Mouse (Mus musculus) G1E-ER4 (cell line): ENCODE data around the gene Fmo4. TPM values are rescaled to one million over a fixed set of nuclear protein-coding genes. Genes with fewer than 3 reads are reported as not detected.

ENCODE experiments used
- GATA1 ChIP-seq: IDR thresholded peaks from one replicate; pipeline ENCODE4 v1.8.0; 2012; ENCODE audit warnings: low read length, inconsistent platforms
- polyA plus RNA-seq: library from polyadenylated mRNA; stranded (reverse); fragments of >175 nt; gene quantifications from 2 replicates; pipeline ENCODE4 v1.2.3, GENCODE M21; 2012

Gene Fmo4
- polyA plus RNA-seq, 1 experiment = not detected

DNA sequence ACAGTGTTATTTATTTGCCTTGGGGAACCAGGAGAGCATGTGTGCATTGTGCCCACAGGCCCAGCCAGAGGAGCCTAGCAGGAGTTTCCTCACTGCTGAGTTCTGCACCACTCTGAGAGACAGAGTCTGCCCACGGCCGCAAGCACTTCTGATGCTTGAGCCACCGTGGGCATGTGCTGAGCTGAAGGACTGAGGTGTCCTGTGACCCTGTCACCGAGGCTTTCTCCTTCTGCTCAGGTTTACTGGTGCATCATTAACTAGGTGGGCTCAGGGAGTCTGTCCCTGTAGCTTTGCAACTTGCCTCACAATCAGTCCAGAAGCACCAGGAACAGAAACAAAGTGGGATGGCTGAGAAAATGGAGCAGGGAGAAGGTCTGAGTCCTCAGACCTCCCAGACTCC is 1.2 kb upstream of the Fmo4 start:
- TF ChIP-seq GATA1 = no peak

DNA sequence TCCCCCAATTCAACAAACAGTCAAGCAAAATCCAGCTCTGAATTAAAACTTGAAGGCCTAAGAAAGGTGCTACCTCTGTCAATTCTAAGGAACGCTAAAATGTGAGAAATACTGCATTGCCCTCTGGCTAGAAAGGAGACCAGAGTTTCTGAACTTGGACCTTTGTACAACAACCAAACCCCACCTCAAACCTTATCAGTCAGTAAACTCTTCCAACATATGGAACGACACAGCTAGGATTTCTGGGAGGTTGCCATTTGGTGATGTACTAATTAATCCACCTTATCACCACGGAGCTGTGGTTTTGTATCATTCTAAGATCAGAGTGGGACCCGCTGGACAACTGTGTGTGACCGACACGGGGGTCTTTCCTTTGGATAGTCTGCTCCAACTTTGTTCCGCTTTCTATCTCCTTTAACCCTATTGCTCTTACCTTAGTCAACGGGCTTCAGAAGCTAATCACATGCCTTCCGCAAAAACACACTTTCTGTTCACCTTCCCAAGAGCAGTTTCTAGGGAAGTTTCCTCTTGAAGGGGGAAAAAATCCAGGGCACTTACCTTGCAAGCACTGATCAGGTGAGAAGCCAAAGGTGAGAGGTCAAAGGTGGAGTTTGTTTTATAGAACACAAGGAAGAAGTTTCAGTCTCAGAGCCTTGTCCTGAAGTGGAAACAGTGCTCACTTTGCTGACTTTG is 483 bp downstream of the Fmo4 start:
- TF ChIP-seq GATA1 = no peak

- no peak for TF ChIP-seq GATA1
Observed at GRCm38 (mm10) chr1:162808541-162808940, 5.2 kb downstream of the Fmo4 start.

DNA sequence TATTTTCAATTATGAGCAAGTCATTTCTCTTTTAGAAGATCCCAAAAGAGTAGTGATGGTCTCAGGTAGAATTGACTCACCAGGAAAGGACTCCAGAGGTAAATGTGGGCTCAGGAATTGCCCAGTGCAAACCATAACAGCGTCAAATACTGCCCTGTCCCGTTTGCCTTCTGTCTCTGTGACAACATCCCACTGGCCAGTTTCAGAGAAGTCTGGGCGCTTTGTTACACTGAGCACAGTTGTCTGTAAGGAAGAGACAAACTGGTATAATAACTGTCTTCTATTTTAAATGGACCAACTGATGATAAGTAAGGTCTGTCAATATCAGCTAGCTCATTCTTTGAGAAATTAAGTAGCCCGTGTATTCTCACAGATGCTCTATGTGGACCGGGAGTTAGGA is 6.3 kb downstream of the Fmo4 start:
- no peak for TF ChIP-seq GATA1

- TF ChIP-seq GATA1 = no peak
Observed at GRCm38 (mm10) chr1:162805011-162805410, 8.8 kb downstream of the Fmo4 start.

GRCm38 (mm10) chr1:162796441-162796840 is 17.3 kb downstream of the Fmo4 start:
- no peak for TF ChIP-seq GATA1

DNA sequence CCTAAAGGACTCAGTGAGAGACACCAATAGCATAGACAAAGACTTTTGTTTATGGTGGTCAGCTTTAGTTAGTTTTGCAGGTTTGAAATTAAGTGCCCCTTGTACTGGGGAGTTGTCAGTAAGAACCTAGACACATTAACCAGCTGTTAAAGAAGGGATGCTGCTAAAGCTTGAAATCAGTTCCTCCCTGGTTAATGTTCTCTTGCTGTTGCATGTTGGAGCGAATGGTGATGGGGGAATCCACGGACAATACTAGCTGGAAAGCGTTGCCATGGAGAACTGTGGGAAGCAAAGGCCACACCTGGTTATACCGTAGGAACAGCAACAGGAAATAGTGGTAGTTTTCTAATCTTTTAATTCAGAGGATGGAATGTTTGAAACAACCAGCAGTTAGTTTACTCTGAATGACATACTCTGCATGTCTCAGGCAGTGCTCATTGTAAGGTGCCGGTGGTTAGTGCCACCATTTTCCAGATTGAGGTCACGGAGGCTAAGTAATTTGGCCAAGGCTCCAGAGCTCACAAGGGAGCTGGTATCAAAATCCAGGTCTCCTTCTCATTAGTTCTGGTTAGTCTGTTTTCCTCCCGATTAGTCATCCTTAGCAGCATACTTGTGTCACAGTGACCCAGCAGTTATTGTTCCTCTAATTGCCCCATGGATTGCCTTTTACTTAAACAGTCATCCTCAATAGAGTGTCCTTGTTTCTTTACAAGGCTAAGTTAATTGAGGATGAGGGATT is 21.3 kb downstream of the Fmo4 start:
- no peak for TF ChIP-seq GATA1

- TF ChIP-seq GATA1 = no peak
Observed at GRCm38 (mm10) chr1:162785222-162785621, 28.6 kb downstream of the Fmo4 start.

DNA sequence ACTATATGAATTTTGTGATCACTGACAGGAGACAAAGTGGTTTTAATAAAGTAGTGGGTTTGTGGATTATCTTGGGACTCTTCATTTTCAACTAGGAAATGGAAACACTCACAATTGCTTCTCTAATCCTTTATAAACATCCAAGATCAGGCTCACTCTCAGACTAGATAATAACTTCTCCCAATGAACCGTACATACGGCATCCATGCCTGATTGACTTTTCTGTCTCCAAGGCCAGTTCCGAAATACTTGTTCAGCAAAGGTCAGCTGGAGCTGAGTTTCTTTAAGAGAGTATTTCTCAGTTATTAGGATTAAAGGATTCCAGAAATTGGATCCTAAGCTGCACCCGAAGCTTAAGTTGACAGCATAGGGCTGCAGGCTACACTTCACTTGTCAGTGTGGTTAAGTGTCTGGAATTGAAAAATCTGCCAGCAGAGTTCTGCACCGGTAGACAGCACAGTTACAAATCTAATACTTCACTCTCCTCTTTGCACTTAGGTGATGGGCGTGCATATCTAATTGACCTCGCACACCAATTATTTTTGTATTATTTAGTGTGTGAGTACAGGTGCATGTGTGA is 30.0 kb downstream of the Fmo4 start:
- no peak for TF ChIP-seq GATA1

GRCm38 (mm10) chr1:162777943-162778538 is 35.7 kb downstream of the Fmo4 start:
- TF ChIP-seq GATA1 = no peak

DNA sequence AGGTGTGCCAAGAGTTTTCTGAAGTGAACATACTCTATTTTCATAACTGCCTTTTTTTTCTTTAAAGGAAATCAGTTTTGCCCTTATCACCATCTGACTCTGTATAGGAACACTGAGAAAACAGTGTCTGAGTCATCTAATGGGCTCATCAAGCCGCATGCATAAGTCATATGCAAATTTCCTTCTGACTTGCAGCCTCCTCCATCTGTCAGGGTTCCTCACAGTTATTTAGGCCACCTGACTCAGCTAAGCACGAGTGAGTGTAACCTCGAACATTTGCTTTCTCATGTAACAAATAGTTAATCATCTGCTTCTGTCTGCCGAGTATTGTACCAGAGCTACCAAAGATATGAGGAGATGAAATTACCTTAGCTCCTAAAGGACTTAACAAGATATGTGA is 40.1 kb downstream of the Fmo4 start:
- TF ChIP-seq GATA1 = no peak

DNA sequence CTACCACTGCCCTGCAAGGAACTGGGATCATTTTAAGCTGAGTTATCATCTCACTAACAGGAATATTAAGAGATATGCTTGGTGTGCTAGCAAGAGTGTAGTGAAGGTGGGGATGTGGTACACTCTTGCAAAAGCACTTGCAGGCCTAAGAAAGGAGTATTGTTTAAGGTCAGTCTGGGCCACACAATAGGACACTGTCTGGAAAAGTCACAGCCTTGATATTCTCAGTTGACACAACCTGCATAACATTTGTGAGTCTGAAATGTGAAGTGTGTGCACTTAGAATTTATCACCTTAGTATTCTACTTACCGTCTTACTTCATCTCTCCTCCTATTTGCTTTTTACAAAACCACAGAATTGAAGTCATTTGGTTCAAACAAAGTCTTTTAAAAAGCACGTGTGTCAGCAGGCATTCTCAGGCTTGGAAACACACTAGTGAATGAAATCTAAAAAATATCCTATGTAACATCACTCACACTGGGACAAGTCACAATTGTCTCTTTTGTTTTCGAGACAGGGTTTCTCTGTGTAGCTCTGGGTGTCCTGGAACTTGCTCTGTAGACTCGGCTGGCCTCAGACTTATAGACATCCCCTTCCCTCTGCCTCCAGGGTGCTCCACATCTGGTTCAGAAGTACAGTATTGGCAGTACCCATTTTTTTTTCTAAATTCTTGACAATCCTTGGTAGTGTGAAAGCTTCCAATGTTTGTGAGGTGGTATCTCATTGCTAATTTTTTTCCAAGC is 42.0 kb downstream of the Fmo4 start:
- no peak for TF ChIP-seq GATA1

GRCm38 (mm10) chr1:162752009-162752408 is 61.8 kb downstream of the Fmo4 start:
- no peak for TF ChIP-seq GATA1

- TF ChIP-seq GATA1 = no peak
Observed at GRCm38 (mm10) chr1:162749607-162750006, 64.2 kb downstream of the Fmo4 start.

DNA sequence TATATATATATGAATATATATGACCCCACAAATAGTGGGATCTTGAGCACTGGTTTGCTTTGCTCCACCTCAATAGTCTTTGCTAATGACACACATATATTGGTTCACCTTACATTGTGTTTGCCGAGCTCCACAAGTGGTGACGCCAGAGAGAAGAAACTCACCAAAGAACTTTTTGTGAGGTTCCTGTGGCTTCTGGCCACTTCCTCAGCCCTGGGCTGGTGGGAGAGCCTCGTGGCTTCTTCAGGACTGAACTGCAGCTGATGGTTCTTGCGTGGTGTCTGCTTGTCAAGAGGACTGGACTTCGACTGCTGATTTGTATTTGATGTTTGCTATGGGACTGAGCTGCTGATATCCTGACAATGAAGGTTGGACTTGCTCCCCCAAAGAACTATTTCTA is 65.0 kb downstream of the Fmo4 start:
- no peak for TF ChIP-seq GATA1

Other genes starting within 250 kb of the Fmo4 start
- 13.5 and 20.4 TPM in 2 replicates for gene Vamp4, start 243.5 kb downstream of the Fmo4 start, polyA plus RNA-seq
- not detected in 2 replicates for gene Myoc, start 174.8 kb downstream of the Fmo4 start, polyA plus RNA-seq
- gene Myocos, start 155.8 kb downstream of the Fmo4 start, polyA plus RNA-seq = not detected in 2 replicates
- gene Prrc2c, start 73.4 kb downstream of the Fmo4 start, polyA plus RNA-seq = 68.4 and 70.7 TPM in 2 replicates
- not detected in 2 replicates for gene Fmo1, start 52.6 kb upstream of the Fmo4 start, polyA plus RNA-seq
- gene Fmo2, start 84.8 kb upstream of the Fmo4 start, polyA plus RNA-seq = not detected in 2 replicates
- gene Fmo6, start 123.5 kb upstream of the Fmo4 start, polyA plus RNA-seq = not detected in 2 replicates
- gene Fmo3, start 170.6 kb upstream of the Fmo4 start, polyA plus RNA-seq = not detected in 2 replicates